Mouse (Mus musculus): ENCODE results near the gene Arhgap31. TPM values are rescaled to one million over a fixed set of nuclear protein-coding genes. Genes with fewer than 3 reads are reported as not detected.

Gene Arhgap31
- total RNA-seq, 2 experiments from 2014 or later, result 11.9 to 18.6 TPM

GRCm38 (mm10) chr16:38596651-38597050 lies 116.4 kb downstream of the Arhgap31 start:
- H3K27ac ChIP-seq, result no peak overlapping the region
- H3K4me3 ChIP-seq, result no peak overlapping the region
- DNase-seq, result no peak
- TF ChIP-seq CTCF (IDR thresholded peaks at IDR 0.05), result no peak
- intact Hi-C loops (cut with DNase I), result no loop called here

DNA sequence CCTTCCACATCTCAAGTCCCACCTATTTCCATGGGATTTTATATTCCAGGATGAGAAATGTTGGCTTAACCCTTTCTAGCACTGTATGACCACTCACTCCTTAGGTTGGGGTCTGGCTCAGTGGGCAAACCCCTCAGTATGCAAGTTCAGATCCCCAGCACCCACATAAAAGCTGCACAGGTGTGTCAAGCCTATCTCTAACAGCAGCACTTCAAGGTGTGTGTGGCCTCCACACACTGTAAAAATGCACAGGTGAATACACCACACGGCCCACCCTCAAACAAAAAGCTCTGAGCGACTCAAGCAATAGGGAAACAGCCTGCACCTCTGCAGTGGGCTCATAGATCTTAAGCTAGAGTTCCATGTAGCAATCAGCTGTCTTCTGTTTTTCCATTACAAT lies 117.0 kb downstream of the Arhgap31 start:
- no peak for TF ChIP-seq CTCF (IDR thresholded peaks at IDR 0.05)
- DNase-seq, result no peak
- Histone ChIP-seq H3K27ac (no peak overlapping the region), H3K4me3 (no peak overlapping the region)
- intact Hi-C loops (cut with DNase I), result no loop called here

GRCm38 (mm10) chr16:38594435-38594834 lies 118.6 kb downstream of the Arhgap31 start:
- Histone ChIP-seq H3K27ac (no peak overlapping the region), H3K4me3 (no peak overlapping the region)
- DNase-seq, result no peak
- intact Hi-C loops (cut with DNase I), result no loop called here
- no peak for TF ChIP-seq CTCF (IDR thresholded peaks at IDR 0.05)

- Histone ChIP-seq H3K27ac (peak overlapping the region; percentile 78), H3K4me3 (no peak overlapping the region)
- DNase-seq, result no peak
- TF ChIP-seq CTCF (IDR thresholded peaks at IDR 0.05), result no peak
- intact Hi-C loops (cut with DNase I), result no loop called here
Measured at GRCm38 (mm10) chr16:38592946-38593345, 120.1 kb downstream of the Arhgap31 start.

GRCm38 (mm10) chr16:38592026-38592678 lies 120.9 kb downstream of the Arhgap31 start:
- DNase-seq, result no peak
- no peak for TF ChIP-seq CTCF (IDR thresholded peaks at IDR 0.05)
- intact Hi-C loops (cut with DNase I), result no loop called here
- H3K27ac ChIP-seq, result peak overlapping the region; percentile 78
- no peak overlapping the region; the same call in 1 of the 2 replicates for H3K4me3 ChIP-seq

DNA sequence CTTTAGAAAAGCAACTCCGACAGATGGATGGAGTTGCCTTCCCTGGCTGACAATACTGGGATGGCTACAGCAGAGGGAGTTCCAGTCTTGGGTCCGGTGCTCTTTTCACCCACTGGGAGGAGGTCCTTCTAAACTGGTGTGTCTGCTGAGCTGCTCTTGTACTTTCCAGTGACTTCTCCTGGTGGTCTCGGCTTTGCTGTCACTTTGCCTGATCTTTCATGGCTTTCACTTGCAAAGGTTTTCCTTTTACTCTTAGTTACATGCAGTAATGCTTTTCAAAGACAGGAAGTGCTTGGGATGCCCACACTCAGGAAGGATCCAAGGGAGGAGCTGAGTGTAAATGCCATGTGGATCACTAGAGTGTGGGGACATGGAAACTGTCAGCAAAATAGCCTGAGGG lies 121.6 kb downstream of the Arhgap31 start:
- intact Hi-C loops (cut with DNase I), result no loop called here
- Histone ChIP-seq H3K27ac (peak overlapping the region; percentile 78), H3K4me3 (no peak overlapping the region; the same call in 1 of the 2 replicates)
- TF ChIP-seq CTCF (IDR thresholded peaks at IDR 0.05), result peak; percentile 4; the same call in 1 of the 2 replicates
- no peak for DNase-seq

DNA sequence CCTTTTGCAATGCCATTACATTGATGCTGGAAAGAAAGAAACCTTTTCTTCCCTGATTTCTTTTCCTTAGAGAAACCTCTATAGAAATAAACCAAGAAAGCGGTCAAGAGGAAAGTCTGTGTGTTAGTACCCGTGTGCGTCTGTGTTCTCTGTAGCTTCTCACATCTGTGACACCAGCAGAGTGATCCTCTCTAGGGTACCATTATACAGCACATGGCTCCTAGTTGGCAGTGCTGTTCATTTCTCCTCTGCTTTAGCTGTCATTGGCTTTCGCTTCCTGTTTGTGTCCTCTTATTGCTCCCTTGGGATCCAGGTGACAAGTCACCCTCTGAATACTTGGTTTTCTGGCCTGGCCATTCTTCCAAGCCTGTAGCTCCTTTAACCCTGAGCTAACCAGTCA lies 125.5 kb downstream of the Arhgap31 start:
- DNase-seq, result no peak
- intact Hi-C loops (cut with DNase I), result no loop called here
- peak overlapping the region; percentile 12; the same call in 1 of the 2 replicates for H3K27ac ChIP-seq
- no peak overlapping the region for H3K4me3 ChIP-seq
- no peak for TF ChIP-seq CTCF (IDR thresholded peaks at IDR 0.05)

- intact Hi-C loops (cut with DNase I), result no loop called here
Measured at GRCm38 (mm10) chr16:38587163-38587562, 125.9 kb downstream of the Arhgap31 start.

DNA sequence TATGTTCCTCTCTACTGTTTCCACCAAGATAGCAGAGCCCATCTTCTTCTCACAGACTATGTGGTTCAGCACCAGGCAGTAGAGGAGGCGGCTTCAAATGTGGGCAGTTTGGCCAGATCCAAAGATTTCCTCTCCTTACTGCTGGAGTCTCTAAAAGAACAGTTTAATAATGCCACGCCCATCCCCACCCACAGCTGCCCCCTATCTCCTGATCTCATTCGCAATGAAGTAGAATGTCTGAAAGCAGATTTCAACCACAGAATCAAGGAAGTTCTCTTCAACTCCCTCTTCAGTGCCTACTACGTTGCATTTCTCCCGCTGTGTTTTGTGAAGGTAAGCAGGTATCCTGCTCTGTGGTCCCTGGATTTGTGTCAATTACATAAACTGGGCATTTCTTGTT lies 127.9 kb downstream of the Arhgap31 start:
- DNase-seq, result no peak
- TF ChIP-seq CTCF (IDR thresholded peaks at IDR 0.05), result no peak
- intact Hi-C loops (cut with DNase I), result no loop called here
- Histone ChIP-seq H3K4me3 (no peak overlapping the region), H3K27ac (no peak overlapping the region)

More at GRCm38 (mm10) chr16:38587163-38587562, 125.9 kb downstream of the Arhgap31 start:
- Histone ChIP-seq H3K4me3 (no peak overlapping the region), H3K27ac (no peak overlapping the region; the same call in 1 of the 2 replicates)
- DNase-seq, result no peak
- TF ChIP-seq CTCF (IDR thresholded peaks at IDR 0.05), result no peak

DNA sequence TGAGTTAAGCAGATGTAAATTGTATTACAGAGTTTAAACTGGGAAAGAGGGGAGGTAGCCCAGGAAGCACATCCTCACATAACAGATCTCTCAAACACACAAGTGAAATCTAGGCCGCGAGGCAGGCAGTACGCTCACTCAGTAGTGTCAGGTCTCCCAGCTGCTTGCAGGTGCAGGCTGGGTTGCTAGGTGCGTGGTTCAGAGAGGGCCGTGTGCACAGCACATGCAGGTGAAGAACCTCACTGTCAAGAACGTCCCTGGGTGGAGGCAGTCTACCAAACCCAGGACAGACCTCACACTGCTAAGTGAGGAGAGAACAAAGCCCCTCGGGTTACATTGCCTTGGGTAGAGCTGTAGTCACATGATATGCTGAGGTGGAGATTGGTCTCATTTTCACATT lies 128.3 kb downstream of the Arhgap31 start:
- no peak for TF ChIP-seq CTCF (IDR thresholded peaks at IDR 0.05)
- DNase-seq, result no peak
- Histone ChIP-seq H3K4me3 (no peak overlapping the region), H3K27ac (no peak overlapping the region)
- intact Hi-C loops (cut with DNase I), result no loop called here

GRCm38 (mm10) chr16:38571481-38571880 lies 141.6 kb downstream of the Arhgap31 start:
- no peak for TF ChIP-seq CTCF (IDR thresholded peaks at IDR 0.05)
- no peak overlapping the region for H3K4me3 ChIP-seq
- no peak for DNase-seq
- intact Hi-C loops (cut with DNase I), result no loop called here
- no peak overlapping the region for H3K27ac ChIP-seq

GRCm38 (mm10) chr16:38568192-38568591 lies 144.9 kb downstream of the Arhgap31 start:
- no peak for TF ChIP-seq CTCF (IDR thresholded peaks at IDR 0.05)
- no peak overlapping the region for H3K4me3 ChIP-seq
- intact Hi-C loops (cut with DNase I), result no loop called here
- no peak overlapping the region for H3K27ac ChIP-seq
- no peak for DNase-seq

DNA sequence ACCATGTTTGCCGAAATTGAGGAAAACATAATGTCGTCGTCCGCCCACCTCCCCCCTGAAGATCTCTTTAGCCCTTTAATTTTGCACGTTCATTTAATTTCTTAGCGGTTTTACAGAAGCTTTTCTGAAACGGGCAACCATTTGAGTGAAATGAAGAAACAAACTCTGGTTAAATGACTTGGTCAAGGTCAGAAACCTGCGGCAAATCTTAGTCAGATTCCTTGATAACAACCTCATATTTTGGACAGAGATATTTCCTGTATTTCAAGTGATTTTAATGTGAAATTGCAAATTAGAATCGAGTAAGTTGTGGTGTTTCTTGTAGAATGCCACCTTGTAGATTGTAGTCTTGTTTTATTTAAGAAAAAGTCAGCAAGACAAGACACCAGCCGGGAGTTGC lies 149.6 kb downstream of the Arhgap31 start:
- intact Hi-C loops (cut with DNase I), result loop anchor here (5.0 kb wide), 1 partner anchor 41 kb away; the partner anchor contains the start of gene Timmdc1

GRCm38 (mm10) chr16:38562968-38563327 lies 150.1 kb downstream of the Arhgap31 start:
- TF ChIP-seq CTCF (IDR thresholded peaks at IDR 0.05), result no peak
- DNase-seq, result no peak
- intact Hi-C loops (cut with DNase I), result loop anchor here (5.0 kb wide), 1 partner anchor 41 kb away; the partner anchor contains the start of gene Timmdc1
- Histone ChIP-seq H3K4me3 (peak overlapping the region; percentile 86), H3K27ac (peak overlapping the region; percentile 92)

More for the DNA sequence above, 149.6 kb downstream of the Arhgap31 start:
- DNase-seq, result no peak
- peak overlapping the region; percentile 86 for H3K4me3 ChIP-seq
- TF ChIP-seq CTCF (IDR thresholded peaks at IDR 0.05), result no peak
- peak overlapping the region; percentile 92 for H3K27ac ChIP-seq
